Mouse (Mus musculus) right cerebral cortex, postnatal 4 days (tissue): ENCODE measurements at regions not wholly inside any gene's neighbourhood (a gene's known extent, or its start where the extent isn't known, plus 50 kb on each side); places are given as distances from the start of the nearest gene placed in this dataset.
A peak's percentile ranks its signal among the peaks of the same experiment; 100 is the strongest.

Experiments
- DNase-seq: peaks from one replicate; pipeline ENCODE4 v3.0.0-alpha.2; 2022

DNA sequence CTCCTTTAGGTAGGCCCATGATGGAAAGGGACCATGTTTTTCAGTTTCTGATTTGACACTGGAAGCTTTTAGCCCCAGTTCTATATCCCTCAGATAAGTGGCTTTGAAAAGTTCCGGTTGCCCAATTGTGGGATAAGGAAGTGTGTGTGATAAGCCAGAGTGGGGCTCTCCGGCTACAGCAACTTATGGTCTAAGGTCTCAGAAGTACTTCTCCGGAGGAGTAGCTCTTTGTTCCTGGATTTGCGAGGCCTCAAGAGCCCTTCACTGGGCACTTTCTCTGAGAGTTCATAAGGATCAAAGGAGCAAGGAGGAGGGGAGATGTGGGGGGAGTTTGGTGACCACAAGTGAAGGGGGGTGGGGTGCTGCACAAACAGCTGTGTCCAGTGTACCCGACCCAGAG is 118.3 kb upstream of the Id2 start:
- DNase-seq, result no peak

DNA sequence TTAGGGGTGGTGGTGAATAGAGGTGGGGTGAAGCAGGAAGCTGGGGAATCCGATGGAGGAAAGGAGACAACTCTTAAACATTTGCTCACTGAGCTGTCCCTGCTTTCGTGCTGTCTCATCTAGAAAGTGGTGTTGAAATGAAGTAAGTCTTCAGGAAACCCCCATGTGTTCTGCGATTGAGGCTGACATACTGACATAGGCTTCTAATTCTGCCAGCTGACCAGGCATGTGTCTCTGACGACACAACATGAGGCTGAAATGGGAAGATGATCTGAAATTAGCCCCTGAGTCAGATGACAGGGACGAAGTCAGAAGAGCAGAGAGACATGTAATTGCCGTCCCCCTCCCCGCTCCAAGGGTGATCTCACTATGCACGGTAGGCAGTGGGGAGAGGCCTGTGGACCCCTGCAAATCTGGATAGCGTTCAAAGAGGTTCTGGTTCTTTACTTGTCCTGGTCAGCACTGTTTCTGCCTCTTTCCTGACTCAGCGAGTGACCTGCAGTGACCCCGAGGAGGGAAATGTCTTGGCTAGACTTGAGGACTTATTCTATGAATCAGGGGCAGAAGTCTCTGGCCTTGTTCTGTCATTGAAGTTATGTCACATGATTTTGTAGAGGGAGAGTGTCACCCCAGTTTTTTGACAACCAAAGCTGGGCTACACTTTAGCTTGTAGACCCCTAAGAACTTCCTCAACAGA is 117.0 kb upstream of the Id2 start:
- no peak for DNase-seq

DNA sequence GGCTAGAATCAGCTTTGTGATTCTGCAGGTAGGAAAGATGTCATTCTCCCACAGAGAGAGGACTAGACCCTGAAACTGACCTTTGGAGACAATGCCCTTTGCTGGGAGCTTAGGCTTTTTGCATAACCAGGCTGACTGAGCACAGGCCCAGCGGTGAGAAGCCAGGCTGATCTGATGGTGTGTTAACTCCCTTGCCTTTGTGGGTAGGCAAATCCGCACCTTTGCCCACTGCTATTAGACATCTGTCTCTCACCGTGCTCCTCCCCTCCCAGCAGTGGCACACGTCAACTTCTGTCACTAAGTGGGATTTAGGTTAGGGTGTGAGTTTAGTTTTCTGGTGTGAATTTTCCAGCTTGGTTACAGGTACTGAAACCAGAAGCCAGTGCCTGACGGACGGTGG is 114.4 kb upstream of the Id2 start:
- no peak for DNase-seq

DNA sequence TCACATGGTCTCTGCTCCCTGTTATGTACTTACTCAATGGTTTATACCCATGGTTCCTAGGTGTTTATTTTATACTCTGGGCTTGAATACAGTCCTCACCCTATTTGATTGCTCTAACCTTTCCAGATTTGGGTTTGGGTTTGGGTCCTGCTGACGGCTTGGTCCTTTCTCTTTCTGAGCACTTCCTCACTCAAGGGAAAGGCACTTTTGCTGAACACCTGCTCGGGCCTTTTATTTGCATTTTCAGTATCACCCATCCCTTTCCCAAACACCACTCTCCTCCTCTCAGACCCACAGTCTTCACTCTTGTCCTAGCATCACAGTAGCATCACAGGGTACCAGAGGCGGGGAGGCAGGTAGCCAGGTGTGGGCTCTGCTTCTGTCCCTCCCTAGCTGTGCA is 113.7 kb upstream of the Id2 start:
- DNase-seq, result no peak

DNA sequence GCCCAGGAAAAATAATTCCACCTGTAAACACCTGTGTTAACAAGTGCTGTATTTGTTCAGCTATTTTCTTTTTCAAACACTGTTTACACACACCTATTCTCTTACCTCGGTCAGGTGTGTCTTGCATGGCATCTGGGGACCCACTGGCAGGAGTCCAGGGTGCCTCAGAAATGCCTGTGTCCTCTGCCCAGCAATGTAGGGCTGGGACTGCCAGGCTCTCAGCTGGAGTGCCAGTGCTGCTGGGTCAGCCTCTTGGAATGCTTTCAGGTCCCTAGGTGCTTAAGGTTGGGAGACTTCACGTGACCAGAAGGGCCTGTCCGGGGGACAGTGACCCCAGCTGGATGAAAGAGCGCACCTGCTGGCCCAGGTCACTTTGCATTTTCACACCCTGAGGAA is 112.4 kb upstream of the Id2 start:
- DNase-seq, result no peak

DNA sequence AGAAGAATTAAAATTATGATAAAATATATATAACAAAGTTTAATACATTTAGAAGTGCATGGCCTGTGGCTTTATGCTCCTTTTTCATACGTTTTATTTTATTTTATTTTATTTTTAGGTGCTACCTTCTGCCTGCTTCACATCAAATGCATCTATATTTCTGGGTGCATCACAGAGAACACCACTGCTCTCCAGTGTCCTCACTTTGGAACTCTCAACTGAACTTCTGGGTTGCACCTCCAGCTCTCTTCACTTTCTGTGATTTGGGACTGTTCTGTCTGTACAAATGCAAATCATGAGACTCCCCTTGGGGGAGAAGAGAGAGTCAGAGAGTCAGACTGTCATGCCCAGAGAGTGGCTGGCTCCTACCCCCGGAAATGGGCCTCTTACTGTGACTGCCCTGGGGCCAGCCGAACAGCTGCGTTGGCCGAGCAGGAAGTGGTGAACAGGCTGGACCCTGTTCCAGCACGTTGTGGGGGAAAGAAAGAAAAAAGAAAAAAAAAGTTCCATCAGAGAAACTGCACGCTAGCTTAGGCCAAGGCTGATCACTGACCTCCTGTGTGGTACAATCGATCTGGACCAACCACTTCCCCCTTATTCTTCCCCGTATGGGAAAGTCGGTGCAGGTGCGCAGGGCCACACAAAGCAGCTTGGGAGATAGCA is 111.9 kb upstream of the Id2 start:
- DNase-seq, result no peak

DNA sequence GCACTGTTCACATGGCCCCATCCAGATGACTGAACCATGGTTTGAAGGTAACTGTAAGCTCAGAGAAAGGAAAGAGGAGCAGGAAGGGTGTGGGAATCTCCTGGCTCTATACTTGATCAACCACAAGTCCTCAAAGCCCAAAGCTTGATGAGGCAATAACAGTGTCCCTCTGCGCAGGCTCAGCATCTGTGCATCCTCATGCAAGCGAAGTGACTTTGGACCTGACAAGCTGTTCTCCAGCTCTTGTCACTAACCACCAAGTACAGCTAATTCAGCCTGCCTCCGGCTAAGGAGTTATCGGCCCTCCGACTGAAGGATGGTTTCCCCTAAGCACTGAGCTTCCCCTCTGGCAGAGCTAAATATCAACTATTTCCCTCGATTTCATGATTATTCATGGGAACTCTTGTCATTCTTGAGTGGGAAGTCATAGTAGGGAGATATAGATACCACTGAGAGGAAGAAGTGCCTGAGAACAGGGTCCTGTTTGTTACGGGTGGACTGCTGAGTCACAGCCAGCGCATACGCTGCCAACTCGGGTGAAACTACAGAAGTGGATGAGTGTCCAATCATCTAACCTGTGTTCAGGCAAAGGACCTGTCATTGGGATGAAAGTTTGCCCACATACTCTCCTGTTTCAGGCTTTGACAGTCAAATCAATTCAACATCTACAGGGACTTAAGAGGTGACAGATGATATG is 106.6 kb upstream of the Id2 start:
- no peak for DNase-seq

DNA sequence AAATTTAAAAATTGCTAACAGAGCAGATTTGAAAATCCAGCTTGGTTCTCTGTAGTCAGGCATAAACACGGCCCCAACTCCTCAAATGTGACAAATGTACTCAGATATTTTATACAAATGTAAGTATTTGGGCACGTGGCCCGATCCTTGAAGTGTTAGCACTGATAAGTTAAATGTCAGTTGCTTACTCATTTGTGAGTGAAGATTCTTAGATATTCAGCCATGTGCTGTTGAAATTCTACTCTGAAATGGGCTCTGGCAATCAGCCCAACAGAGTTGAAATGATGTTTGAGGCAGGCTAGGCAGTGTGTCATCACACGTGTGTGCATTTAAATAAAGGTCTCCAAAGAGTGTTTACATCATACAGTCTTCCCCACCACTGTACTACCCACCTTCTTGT is 103.2 kb upstream of the Id2 start:
- no peak for DNase-seq

DNA sequence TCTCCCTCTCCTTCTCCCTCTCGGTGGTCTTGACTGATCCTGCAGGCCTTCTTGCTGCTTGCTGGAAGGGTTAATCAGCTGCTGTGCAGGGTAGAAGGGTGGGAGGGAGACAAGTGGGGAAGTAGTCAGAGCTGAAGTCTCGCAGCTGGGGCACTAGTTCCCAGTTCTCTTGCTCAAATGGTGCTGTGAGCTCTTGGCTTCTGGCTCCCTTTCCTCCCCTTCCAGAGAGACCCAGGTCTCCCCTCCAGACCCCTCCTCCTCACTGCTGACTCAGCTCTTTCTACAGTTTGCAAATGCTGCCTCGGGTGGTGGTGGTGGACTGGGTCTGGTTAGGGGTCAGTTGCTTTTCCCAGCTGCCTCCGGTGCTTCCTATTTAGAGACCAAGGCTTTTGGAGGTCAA is 100.8 kb upstream of the Id2 start:
- DNase-seq, result no peak

DNA sequence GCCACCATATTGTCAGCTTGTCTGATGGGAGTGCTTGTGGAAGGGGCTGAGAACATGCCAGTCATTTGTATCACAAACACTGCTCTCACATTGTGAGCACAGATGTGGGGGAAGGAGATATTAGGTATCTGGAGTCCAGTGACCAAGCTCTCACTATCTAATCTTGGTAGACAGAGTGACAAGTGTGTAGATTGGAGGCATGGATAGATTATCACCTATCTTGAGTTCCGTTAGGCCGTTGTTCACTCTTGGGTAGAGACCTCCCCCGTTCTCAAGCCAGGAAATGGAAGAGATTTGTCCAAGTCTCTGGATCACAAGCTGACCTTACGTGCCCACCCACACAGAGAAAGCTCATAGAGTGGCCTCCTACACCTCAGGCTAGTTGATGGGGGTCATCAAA is 99.1 kb upstream of the Id2 start:
- DNase-seq, result no peak

DNA sequence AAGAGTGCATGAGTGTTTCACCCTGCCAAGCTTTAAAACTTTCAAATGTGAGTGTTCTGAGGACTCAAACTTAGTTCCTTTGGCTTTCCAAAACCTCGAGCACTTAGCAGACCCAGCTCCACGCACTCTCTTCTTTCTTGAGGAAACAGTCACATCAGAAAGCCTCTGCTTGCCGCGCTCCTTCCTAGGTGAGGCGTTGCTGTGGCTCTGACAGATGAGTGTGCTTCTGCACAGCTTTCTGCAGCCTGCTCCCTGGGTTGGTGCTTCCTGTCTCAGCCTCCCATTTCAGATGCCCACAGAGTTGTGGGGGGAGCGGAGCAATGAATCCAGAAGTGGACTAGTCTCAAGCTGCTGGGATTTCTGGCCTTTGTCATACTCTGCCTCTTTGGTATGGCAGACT is 95.3 kb upstream of the Id2 start:
- DNase-seq, result no peak

DNA sequence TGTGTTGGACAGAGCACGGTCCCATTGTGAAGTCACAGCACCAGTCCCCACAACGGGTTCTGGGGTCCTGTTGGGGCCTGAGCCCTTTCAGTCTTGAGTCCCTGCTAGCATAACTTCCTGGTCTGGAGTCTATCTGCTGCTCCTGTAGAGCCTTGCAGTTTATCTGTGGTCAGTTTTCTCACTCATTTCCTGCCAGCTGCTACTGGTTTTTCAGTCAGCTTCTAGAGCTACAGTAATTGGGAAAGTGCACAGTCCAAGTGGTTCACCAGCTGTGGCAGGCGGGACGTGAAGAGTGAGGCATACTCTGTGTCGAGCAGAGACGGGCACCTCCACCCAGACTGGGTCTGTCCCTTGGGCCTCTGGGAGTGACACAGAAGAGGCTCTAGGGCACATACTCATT is 93.4 kb upstream of the Id2 start:
- DNase-seq, result no peak

DNA sequence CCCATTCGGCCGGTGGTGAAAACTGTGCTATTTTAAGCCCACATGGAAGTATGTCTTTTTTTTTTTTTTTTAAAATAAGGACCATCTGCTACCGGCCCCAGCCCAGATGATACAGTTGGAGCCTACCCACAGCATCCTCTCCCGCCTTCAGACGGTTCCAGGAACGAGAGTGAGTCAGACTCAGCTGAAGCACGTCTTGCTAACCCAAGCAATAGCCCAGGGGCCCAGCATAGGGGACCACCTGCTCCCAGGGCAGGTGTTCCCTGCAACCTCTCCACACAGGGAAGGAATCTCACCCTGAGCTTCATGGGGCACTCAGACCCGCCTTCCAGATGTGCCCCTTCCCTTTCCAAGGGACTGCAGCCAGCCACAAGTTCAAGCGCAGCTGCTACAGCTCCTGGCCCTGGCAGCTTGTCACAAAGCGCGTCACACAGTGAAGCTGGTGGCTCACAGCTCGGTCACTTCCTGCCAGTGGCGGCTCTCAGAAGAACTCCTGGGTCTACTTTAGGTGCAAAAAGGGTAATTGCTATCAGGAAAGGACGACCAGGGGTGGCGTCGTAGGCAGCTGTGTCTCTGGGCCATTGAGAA is 92.3 kb upstream of the Id2 start:
- DNase-seq, result peak; percentile 35

DNA sequence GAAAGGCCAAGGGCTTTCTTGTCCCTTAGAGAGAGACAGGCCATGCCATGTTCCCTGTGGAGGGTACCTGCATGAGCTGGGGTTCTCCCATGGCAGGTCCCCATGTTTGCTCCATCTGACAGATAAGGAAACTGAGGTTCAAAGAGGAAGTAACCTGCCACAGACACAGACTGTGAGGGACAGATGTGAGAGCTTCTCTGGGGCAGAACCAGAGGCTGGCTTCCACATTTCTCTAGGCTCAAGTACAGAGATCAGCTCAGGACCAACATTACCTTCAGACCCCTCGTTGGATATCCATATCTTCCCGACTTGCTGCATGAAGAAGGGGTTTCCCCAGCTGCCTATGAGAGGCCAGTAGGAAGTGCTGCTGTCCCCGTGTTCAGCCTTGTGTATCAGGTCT is 91.6 kb upstream of the Id2 start:
- no peak for DNase-seq

DNA sequence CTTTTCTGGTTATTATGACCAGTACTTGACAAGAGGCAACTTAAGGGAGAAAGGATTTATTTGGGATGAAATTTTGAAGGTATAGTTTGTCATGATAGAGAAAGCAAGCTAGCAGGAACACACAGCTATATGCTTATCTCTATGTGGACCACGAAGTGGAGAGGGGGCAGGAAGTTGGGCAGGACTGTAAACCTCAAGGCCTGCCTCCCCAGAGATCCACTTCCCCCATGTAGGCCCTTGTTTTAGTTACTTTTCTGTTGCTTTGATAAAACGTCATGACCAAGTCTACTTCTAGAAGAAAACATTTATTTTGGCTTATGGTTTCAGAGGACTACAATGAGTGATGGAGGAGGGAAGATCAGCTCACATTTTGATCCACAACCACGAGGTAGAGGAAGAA is 90.3 kb upstream of the Id2 start:
- no peak for DNase-seq

DNA sequence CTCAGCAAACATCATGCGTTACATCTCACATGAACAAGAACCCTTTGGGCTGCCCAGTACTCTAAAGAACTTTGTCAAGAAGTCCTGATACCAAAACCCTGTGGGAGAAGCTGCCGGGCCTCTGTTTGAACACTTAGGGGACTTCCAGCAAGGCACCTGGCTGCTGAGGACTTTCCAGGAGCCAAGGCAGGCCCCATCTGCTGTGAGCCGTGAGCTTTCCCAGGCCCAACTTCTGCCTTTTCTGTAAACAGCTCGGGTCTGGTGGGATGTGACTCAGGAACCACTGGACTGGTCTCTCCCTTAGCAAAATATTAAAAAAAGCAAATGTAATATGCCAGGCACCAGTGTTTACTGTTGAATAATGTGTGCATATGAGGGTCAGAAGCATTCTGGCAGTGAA is 85.7 kb upstream of the Id2 start:
- DNase-seq, result no peak

DNA sequence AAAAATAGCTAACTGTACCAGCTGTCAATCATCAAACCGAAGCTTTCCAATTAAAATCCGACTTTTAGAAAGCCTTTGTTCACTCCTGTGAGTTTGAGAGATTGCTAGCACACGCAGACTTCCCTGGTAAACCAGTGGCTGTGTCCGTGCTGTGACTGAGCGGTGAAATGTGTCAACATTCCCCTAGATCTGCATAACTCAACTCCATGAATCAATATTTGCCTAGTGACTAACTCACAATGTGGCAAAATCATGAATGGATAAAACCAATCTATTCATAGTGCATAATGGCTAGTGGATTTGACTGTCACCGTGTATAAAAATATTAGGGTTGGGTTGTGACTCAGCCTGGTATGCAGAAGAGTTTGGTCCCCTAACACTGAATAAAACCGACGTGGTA is 84.4 kb upstream of the Id2 start:
- no peak for DNase-seq

DNA sequence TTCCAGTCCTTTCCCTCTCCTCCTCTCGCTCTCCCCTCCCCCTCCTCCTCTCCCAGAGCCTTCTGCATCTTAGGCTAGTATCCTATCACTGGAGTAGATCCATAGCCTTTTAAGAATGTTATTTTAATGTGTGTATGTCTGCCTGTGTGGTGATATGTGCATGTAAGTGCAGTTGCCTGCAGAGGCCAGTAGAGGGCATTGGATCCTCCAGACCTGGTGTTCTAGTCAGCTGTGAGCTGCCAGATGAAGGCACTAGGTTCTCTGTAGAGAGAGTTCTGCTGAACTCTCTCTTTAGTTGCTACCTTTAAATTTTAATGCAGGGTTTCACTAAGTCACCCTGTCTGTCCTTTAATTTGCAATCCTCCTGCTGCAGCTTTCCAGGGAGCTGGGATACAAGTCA is 83.9 kb upstream of the Id2 start:
- no peak for DNase-seq

DNA sequence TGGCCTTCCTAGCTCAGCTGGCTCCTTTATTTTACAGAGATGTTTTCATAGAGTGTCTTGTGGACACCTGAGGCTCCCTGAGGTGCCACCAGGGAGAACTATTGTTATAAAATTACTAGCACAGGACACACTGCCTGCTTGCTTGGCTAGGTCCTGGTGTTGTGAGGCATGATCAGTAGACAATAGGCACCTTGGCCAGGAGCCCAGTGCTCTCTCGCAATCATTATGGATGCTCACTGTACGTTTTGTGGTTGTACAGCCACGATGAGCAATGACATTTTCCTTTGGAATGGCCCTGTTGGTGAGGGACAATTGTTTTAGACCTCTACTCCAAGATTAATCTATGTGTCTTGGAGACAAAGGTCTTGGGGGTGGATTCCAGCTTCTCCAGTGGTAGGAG is 83.3 kb upstream of the Id2 start:
- DNase-seq, result no peak

DNA sequence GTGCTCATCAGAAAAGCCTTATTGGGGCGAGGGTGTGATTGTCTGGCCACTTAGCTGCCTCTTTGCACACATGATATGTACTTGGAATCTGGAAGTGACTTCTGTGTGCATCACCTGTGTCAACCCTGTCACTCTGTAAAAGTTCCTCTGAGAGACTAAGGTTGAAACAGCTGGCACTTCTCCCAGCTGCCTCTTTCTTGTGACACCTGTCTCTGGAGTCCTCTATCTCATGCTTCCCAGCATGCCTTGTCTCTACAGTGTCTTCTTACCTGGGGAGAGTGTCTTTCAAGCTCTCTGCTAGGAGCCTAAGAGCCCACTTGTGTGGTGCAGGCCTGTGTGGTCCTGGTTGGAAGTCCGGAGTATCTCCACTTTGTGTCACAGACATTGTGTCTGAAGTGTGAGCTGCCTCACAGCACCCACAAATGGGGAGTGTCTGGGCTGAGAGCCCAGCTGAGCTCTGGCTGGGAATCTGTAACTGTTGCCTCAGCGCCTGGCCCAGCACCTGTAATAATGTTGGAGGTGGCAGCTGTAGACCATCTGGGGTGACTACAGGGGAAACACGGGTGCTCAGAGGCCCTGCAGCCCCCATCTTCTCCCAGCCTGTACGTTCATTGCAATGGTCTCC is 81.7 kb upstream of the Id2 start:
- no peak for DNase-seq

DNA sequence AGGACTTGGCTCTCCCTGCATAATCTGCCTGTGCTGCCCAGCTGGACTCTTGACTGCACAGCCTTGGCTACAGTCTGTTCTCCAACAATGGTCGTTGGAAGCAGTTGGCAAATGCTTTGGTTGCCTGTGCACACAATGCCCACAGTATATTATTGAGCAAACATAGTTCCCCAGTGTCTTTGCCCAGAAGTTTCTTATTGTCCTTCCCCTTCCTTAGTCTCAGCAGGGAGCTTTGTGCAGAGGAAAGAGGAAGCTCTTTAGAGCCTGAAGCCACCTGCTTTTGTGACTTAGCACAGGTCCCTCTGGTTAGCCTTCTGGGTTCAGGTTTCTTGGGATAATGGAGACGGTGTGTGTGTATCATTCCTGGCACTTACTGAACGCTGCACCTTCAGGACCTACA is 80.9 kb upstream of the Id2 start:
- DNase-seq, result no peak

DNA sequence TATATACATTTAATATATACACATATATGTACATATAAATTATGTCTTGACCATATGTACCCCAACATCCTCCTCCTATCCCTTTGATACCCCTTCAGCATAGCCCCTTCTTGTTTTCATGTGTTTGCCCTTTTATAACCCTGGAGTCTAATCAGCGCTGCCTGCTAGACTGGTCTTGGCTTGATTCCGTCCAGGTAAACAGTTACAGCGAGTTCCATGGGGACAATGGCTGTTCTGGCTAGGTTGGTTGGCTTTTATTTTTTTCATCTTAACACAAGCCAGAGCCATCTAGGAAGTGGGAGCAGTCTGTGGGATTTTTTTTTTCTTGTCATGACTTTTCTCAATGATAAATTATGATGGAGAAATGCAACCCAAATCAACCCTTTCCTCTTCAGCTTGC is 79.6 kb upstream of the Id2 start:
- DNase-seq, result no peak

DNA sequence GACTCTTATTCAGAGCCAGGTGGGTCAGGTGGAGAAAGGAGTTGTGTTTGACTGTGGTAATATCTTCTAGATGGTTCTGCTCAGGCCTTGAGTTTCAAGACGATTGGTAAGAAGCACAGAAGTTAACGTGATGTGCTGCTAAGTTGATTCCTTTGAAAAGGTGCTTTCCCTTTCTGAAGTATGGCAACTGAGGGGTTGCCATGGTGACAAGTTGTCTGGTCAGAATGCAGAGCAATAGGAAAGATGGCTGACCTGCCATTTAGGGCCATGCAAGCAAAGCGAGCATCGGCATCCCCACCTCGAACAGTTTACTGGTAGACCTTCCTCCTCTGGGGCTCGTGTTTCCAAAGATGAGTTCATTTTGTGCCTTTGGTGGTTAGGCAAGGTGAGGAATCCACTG is 76.1 kb upstream of the Id2 start:
- no peak for DNase-seq

DNA sequence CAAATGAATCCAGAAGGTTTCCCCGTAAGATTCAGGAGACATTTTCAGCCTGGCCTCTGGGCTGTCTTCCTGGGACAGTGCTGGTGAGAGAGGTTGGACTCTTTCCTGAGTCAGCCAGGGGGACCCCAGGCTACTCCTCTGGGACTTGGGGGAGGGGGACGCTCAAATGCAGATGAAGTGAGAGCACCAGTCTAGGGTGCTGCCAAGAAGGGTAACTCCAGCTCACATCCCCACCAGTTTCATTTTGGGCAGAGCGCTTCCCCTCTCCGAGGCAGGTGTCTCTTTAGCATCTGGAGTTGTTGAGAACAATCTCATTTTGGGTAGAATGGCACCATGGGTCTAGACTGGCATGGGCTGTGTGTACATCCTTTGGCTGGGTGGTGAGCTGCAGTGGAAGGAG is 75.5 kb upstream of the Id2 start:
- DNase-seq, result no peak
